Mouse (Mus musculus): ENCODE results near the gene Stard7. TPM values are rescaled to one million over a fixed set of nuclear protein-coding genes. Genes with fewer than 3 reads are reported as not detected.

The Stard7 gene
- total RNA-seq (2021) = 100 to 1,000 TPM in 1 of 2 experiments, 10 to 100 TPM in 1; 88.9 to 152 TPM
- long read RNA-seq, experiment 1, transcript Stard7-202 (8 exons, 3,116 nt) = major isoform, 406 of 440 reads
- long read RNA-seq, experiment 1, partial matches to known transcripts = 8 of 440 reads
- long read RNA-seq, experiment 1, other reads (novel, unspliced or antisense) = 20 of 440 reads
- long read RNA-seq, experiment 2, transcript Stard7-201 (3 exons, 1,530 nt) = minor isoform, 6 of 401 reads
- long read RNA-seq, experiment 2, transcript Stard7-202 (8 exons, 3,116 nt) = major isoform, 372 of 401 reads
- long read RNA-seq, experiment 2, partial matches to known transcripts = 8 of 401 reads
- long read RNA-seq, experiment 2, other reads (novel, unspliced or antisense) = 15 of 401 reads

DNA sequence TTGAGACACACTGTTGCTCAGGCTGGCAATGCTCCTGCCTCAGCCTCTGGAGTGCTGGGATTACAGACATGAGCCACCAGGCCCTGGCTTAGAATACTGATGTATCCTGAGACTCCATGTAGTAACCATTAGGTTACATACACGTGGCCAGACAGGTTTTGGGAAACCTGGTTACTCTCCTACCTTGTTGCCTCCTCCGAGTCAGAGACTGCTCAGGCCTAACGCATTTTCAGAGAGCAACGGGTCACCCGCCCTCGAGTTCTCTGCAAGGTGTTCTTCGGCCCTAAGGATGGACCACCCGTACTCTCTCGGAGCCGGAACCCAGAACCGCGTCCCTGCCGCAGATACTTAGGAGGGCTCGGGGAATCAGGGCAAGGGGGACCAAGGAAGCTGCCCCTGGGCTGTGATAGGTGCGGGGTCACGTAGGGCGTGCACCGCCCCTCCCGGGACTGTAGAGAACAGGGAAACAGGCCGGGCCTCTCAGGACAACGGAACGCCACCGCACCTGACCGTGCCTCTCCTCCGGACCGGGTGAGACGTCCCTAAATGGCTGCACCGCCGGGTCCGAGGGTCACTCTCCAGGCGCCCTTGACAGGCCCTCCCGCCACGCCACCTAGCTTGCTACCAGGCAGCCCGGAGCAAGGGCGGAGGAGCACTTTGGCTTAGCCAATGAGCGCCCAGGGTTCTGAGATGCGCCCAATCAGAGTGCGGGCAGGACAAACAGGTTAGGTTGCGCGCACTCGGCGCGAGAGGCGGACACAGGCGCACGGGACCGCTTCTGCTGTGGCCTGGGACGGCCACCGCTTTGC, at the start of gene Stard7:
Stard7 (plus strand) TSS at position 728 of the 809 bp plus-strand sequence.
- intact Hi-C loops (cut with DNase I) = loop anchor here (2.0 kb wide), 2 partner anchors 15 to 61 kb away; partner anchors contain the start of genes 1810024B03Rik and Snrnp200
- DNase-seq = peak; percentile 99
- H3K27ac ChIP-seq = peak within 1 kb of the TSS; percentile 99
- peak within 1 kb of the TSS; percentile 100 for H3K4me3 ChIP-seq
- peak; percentile 56 for TF ChIP-seq CTCF (IDR thresholded peaks at IDR 0.05)

DNA sequence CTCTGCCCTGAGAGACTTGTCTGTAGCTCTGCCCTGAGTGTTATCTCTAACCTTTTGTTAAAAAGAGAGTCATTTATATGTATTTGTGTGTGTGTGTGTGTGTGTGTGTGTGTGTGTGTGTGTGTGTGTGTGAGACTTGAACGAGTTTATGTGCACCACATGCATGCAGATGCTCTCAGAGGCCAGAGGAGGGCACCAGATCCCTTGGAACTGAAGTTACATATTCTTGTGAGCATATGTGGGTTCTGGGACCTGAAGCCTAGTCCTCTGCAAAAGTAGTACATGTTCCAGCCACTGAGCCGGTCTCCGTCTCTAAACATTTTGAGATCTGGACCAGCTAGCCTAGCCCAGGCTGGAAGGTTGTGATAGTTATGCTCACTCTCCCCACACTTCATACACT, 44.8 kb upstream of the Stard7 start:
- DNase-seq = no peak
- no peak overlapping the region for H3K4me3 ChIP-seq
- intact Hi-C loops (cut with DNase I) = loop anchor here (10.0 kb wide), 1 partner anchor 490 kb away; no protein-coding TSS in a partner anchor
- no peak overlapping the region for H3K27ac ChIP-seq
- no peak for TF ChIP-seq CTCF (IDR thresholded peaks at IDR 0.05)

DNA sequence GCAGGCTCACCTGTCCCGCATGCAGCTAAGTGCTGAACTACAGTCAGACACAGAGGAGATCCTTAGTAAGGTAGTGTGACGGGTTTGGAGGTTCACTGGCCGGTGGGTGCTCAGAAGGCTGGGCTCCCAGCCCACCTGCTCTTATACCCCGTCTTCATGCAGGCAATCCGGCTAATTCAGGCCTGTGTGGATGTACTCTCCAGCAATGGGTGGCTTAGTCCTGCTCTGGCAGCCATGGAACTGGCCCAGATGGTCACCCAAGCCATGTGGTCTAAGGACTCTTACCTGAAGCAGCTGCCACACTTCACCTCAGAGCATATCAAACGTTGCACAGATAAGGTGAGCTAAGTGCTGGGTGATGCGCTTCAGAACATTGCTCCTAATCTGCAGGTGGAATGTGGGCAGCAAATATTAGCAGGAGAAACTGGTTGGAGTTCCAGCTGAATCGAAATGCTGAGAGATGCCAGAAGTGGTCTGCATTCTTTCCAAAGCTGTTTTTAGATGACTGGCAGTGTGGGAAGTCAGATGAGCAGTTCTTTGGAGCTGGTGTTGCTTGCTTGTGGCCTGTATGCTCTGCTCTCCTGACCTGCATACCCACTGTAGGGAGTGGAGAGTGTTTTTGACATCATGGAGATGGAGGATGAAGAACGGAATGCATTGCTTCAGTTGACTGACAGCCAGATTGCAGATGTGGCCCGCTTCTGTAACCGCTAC, 32.0 kb upstream of the Stard7 start:
- Histone ChIP-seq H3K27ac (no peak overlapping the region), H3K4me3 (no peak overlapping the region)
- no peak for DNase-seq
- no peak for TF ChIP-seq CTCF (IDR thresholded peaks at IDR 0.05)
- intact Hi-C loops (cut with DNase I) = no loop called here

DNA sequence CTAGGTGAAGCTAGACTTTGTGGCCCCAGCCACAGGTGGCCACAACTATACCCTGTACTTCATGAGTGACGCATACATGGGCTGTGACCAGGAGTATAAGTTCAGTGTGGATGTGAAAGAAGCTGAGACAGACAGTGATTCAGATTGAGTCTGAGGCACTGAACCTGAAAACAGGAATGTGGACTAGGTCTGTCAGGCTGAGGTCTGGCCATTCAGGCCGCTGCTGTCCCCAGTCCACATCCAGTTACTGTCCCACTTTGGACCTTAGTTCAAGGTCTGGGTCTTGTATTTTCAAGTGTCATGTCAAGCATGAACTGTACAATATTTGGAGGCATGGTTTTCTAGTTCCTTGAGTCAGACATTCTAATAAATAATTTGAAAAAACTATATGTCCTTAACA, 30.0 kb upstream of the Stard7 start:
- intact Hi-C loops (cut with DNase I) = no loop called here
- DNase-seq = no peak
- Histone ChIP-seq H3K4me3 (no peak overlapping the region), H3K27ac (no peak overlapping the region)
- TF ChIP-seq CTCF (IDR thresholded peaks at IDR 0.05) = no peak

DNA sequence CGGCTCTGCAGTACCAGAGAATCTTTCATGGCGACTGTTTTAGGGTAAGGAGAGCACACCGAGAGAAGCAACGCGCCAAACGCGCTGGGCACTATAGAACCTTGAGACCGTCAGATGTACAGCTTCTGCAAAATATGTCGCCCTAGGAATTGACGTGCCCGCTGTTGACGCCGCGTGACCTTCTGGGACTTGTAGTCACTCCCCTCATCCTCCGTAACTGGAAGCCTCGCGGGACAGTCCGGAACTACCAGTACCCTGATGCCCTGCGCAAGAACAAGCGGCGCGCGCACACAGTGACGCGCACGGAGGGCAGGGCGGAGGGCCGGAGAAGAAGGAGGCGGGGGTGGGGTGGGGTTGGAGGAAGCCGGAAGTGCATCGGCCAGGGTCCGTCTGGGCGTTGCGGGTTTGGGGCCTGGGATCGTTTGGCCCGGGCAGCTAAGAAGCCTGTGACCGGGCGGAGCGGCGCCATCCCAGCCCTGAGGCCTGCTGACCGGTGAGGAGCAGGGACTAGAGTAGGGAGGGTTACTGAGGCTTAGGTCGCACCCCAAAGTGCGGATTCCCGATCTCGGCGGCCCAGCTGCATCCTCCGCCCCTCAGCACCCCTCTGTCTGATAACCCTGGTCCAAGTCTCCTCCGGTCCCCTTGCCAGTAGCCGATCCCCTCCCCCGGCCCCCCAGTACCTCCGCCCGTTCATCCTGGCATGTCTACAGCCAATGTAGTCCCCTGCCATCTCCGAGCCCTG, 22.3 kb upstream of the Stard7 start, which contains the start of the genes Ciao1 and Tmem127:
Ciao1 (minus strand) TSS at position 225 of the 742 bp plus-strand sequence.
Tmem127 (plus strand) TSS at position 317 of the 742 bp plus-strand sequence.
- peak within 1 kb of the TSS; percentile 97 for H3K27ac ChIP-seq
- TF ChIP-seq CTCF (IDR thresholded peaks at IDR 0.05) = no peak
- peak; percentile 99 for DNase-seq
- intact Hi-C loops (cut with DNase I) = loop anchor here (2.0 kb wide), 1 partner anchor 93 kb away; no protein-coding TSS in a partner anchor
- peak within 1 kb of the TSS; percentile 94 for H3K4me3 ChIP-seq

DNA sequence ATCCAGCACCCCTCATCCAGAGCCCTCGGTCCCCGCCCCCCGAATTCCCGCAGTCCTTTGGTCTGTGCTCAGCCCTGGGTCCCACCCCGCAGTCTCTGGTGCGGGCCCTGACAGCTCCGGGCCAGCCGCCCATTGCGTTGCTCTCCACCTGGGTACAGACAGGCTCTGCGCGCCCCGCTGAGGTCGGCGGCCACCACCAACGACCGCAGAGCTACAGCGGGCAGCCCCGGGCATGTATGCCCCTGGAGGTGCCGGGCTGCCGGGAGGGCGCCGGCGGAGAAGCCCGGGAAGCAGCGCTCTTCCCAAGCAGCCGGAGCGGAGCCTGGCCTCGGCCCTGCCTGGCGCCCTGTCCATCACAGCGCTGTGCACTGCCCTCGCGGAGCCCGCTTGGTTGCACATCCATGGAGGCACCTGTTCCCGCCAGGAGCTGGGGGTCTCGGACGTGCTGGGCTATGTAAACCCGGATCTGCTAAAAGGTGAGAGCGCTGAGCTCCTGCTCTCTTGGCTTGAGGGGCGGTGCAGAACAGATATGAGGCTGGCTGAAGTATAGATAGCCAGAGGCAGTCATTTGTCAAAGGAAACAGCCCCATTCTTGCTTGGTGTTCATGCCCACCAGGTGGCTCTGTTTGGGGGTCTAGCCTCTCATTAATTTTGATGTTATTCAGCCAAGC, 21.5 kb upstream of the Stard7 start:
- Histone ChIP-seq H3K27ac (peak overlapping the region; percentile 97), H3K4me3 (peak overlapping the region; percentile 94)
- intact Hi-C loops (cut with DNase I) = loop anchor here (2.0 kb wide), 1 partner anchor 92 kb away; no protein-coding TSS in a partner anchor
- peak; percentile 68 for DNase-seq
- peak; percentile 33 for TF ChIP-seq CTCF (IDR thresholded peaks at IDR 0.05)

DNA sequence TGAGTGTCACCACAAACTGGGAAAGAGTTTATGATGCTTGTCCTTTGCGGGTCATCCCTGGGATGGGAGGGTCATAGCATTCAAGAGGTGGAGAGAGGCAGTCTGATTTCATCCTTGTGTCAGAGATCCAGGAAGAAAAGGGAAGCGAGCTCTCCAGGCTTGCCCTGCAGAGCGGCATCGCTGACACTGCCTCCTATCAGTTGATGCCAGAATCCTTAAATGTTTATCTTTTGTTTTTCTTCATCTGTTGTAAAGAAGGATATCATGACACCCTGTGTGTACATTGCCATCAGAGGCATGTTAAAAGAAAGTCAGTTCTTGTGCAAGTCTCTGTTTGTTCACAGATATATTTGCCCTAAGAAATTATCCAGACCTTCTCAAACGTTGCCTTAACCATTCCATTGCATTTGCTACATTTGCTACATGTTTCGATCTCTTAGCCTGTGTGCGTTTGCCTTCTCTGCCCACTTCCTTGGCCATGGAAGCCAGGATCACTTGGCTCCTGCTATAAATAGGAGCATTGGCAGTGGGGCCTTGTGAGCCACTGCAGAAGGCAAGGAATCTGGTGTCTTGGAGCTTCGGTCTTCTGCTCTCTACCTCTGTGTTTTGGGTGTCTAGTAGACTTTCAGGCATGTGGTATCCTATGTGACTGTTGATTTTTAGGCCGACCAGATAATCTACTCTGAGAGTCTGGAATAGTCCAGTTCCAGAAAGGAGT, 19.6 kb upstream of the Stard7 start:
- peak overlapping the region; percentile 94 for H3K4me3 ChIP-seq
- no peak for TF ChIP-seq CTCF (IDR thresholded peaks at IDR 0.05)
- intact Hi-C loops (cut with DNase I) = loop anchor here (5.0 kb wide), 1 partner anchor 47 kb away; no protein-coding TSS in a partner anchor
- peak overlapping the region; percentile 97 for H3K27ac ChIP-seq
- peak; percentile 61 for DNase-seq

DNA sequence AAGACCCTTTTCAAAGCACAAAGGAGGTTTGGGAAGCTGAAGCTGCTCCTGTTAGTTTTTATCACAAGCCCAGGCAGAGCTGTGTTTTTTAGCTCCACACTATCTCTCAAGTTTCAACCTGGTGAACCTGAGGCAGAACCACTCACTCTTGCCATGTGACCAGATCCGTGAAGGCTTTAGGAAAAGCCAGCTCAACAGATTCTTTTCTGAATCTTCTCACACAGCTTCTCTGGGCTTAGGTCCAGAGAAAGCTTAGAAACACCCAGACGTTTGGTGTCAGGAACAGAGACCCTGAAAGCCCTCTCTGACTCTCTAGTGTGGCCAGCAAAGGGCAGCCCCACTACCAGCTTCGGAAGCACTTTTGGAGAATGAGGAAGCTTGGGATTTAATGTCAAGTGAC, 18.6 kb upstream of the Stard7 start:
- Histone ChIP-seq H3K4me3 (peak overlapping the region; percentile 94), H3K27ac (peak overlapping the region; percentile 97)
- no peak for TF ChIP-seq CTCF (IDR thresholded peaks at IDR 0.05)
- peak; percentile 48 for DNase-seq
- intact Hi-C loops (cut with DNase I) = loop anchor here (5.0 kb wide), 1 partner anchor 46 kb away; no protein-coding TSS in a partner anchor

DNA sequence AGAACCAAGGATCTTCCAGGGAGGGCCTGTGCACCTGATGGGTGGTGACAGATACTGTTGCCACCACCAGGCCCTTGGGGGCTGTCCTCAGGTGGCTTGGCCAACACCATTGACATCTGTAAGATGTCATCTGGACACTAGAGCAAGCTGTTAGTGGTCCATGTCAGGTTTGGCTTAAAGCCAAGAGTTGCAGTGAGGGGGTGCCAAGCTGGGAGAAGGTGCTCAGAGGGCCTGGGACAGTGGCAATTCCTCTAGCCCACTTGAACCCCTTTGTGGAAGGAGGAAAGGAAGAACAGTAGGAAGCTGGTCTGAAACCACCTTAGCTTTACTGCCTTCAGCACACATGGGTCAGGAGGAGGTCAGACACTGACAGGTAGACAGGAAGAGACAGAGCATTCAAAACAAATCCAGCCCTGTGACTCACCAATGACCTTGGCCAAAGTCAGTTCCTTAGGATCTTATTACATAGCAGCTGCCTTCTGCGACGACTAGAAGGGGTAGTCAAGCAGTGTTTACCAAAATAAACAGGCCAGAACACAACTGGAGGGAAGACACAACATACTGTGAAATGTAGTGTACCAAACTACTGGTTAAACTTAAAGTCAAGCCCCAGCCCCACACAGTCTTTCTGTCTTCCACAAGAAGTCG, 18.0 kb upstream of the Stard7 start:
- DNase-seq = peak; percentile 59
- intact Hi-C loops (cut with DNase I) = loop anchor here (5.0 kb wide), 1 partner anchor 45 kb away; no protein-coding TSS in a partner anchor
- TF ChIP-seq CTCF (IDR thresholded peaks at IDR 0.05) = no peak
- peak overlapping the region; percentile 97 for H3K27ac ChIP-seq
- H3K4me3 ChIP-seq = peak overlapping the region; percentile 19; the same call in 1 of the 2 replicates

DNA sequence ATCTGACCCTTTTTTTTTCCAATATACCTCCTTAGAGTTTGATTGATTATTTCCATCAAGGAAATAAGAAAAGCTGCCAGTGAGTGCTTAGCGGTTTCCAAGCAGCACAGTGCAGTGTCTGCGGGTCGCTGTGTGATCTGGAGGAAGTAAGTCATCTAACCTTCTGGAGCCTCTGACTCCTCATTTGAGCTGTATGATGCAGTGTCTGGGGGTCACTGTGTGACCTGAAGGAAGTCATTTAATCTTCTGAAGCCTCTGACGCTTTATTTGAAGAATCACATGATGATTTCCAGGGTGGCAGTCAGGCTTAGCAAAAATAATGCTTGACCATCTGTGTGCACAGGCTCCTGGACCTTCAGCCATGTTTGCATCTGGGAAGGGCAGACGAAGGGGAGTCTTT, 17.2 kb upstream of the Stard7 start:
- Histone ChIP-seq H3K27ac (peak overlapping the region; percentile 97), H3K4me3 (no peak overlapping the region)
- intact Hi-C loops (cut with DNase I) = loop anchor here (5.0 kb wide), 1 partner anchor 45 kb away; no protein-coding TSS in a partner anchor
- no peak for TF ChIP-seq CTCF (IDR thresholded peaks at IDR 0.05)
- no peak for DNase-seq

Data from gastrocnemius, adult 2 months (tissue).